Mouse (Mus musculus): ENCODE results near the gene Prr22.

DNA sequence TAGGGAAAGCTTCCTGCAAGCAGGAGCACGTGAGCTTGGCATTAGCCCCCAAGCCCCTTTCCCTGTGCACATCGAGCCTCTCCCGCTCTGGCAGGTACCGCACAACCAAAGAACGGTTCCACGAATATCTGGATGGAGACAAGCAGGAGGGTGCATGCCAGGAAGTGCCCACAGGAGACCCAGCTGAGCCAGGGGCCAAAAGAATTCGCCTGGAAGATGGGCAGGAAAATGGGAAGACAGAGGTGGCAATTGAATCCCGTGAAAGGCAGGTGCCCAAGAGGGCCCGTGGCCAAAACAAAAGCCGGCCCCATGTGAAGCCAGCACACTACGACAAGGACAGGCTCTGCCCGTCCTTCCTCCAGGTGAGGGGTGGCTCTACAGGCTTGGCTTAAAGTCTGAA, 4.6 kb upstream of the Prr22 start:
- TF ChIP-seq POLR2A (IDR thresholded peaks at IDR 0.05; ENCODE audit: borderline replicate concordance, control insufficient read depth, low read depth, low read length) (no peak), CTCF (IDR thresholded peaks at IDR 0.05; ENCODE audit: control insufficient read depth, insufficient read depth, low read length) (no peak)
